Mouse (Mus musculus): ENCODE measurements around the gene Hes1.

Hes1 gene

GRCm38 (mm10) chr16:30113800-30114199, 49.6 kb downstream of the Hes1 start:
- in situ Hi-C loops (cut with MseI, MboI), result no loop called here

- in situ Hi-C loops (cut with MseI, MboI), result no loop called here
Observed at GRCm38 (mm10) chr16:30114451-30114850, 50.3 kb downstream of the Hes1 start.

All from mouse trophoblast stem cell (cell line).